Mouse (Mus musculus): Measurements from ENCODE around the gene Rab9b.
A peak's percentile ranks its signal among the peaks of the same experiment; 100 is the strongest.

DNA sequence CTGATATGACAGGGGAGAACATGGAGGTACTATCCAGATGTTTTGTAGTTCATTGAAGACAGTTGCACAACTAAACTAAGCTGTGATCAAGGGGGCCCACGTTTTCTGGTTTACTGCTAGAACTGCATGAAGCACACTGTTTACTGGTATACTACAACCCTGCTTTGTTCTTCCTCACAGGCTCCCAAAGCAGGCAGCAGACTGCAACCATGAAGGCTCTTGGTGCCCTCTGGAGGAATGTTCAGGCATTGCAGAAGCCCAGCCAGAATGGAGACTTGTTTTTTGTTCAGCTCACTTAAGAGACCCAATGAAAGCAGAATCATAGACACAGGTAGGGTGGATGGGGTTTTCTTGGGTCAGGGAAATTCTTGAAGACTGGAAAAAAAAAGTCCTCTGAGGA lies 48.3 kb downstream of the Rab9b start:
- peak; percentile 83 for TF ChIP-seq SMC3 (IDR thresholded peaks at IDR 0.05; ENCODE audit: low read depth, low read length)
- no peak for TF ChIP-seq POLR2A (IDR thresholded peaks at IDR 0.05; ENCODE audit: control insufficient read depth in 1 of 2, insufficient read depth in 1 of 2, low read depth in 1 of 2, low read length in 2 of 2, poor library complexity in 1 of 2)
- no peak for TF ChIP-seq ZMIZ1 (IDR thresholded peaks at IDR 0.05; ENCODE audit: low read depth, low read length)
- TF ChIP-seq GATA1 (IDR thresholded peaks at IDR 0.05; ENCODE audit: low read depth, low read length) = no peak
- TF ChIP-seq CTCF (IDR thresholded peaks at IDR 0.05 in 2 of 3, conservative IDR thresholded peaks at IDR 0.05 in 1 of 3; ENCODE audit: control insufficient read depth in 1 of 3, insufficient read depth in 1 of 3, low read depth in 2 of 3, low read length in 3 of 3, poor library complexity in 1 of 3, severe bottlenecking in 1 of 3) = peak; percentile 73 to 92 (median 90)
- TF ChIP-seq MAZ (IDR thresholded peaks at IDR 0.05; ENCODE audit: low read depth, low read length) = no peak
- TF ChIP-seq USF1 (IDR thresholded peaks at IDR 0.05; ENCODE audit: low read depth, low read length) = no peak
